Mouse (Mus musculus): ENCODE measurements around the gene Smok2a. TPM values are rescaled to one million over a fixed set of nuclear protein-coding genes. Genes with fewer than 3 reads are reported as not detected.
"Not testable (repeated sequence)": the region's sequence is repeated elsewhere in the genome, so short reads cannot be mapped to it uniquely, and the experiment has no call there.

Smok2a gene
- polyA plus RNA-seq (2012; rRNA removed) (not detected in 2 replicates), polyA plus RNA-seq (2014; fragmentation: Nextera tagmentation; extraction: Ambion mirVana) (not detected in 2 replicates)

GRCm38 (mm10) chr17:13220888-13221287, at the start of gene Smok2a:
TSS of gene Smok2a (plus strand) at chr17:13221188.
- H3K27me3 ChIP-seq (ENCODE audit: control insufficient read depth, insufficient read depth, low read length): no peaks in the 10 kb centered on the region
- no peaks in the 10 kb centered on the region for H3K4me1 ChIP-seq (replicated peaks; ENCODE audit: control insufficient read depth in 2 of 2, insufficient read depth in 2 of 2, low read length in 1 of 2)
- no peak for ATAC-seq (ENCODE audit: insufficient read depth)
- no peak within 1 kb of the TSS for H3K4me3 ChIP-seq (ENCODE audit: insufficient read depth in 1 of 2, low read depth in 2 of 2, low read length in 2 of 2)
- H3K9me3 ChIP-seq (ENCODE audit: control insufficient read depth, low read length): peaks cover 23% of the 10 kb centered on the region
- no peak for TF ChIP-seq CTCF (IDR thresholded peaks at IDR 0.05; ENCODE audit: low read depth)
- no peak for TF ChIP-seq EP300 (IDR thresholded peaks at IDR 0.05; ENCODE audit: low read depth)
- H3K27ac ChIP-seq: no peak within 1 kb of the TSS
- H3K9ac ChIP-seq (replicated peaks): no peak within 1 kb of the TSS
- 60% methylated on average over 3 of the region's 3 CpGs for WGBS (ENCODE audit: insufficient replicate concordance)
- H3K36me3 ChIP-seq (replicated peaks; ENCODE audit: control insufficient read depth, insufficient read depth, low read depth): no peaks in the 10 kb centered on the region
- DNase-seq (ENCODE audit: low read depth in 3 of 3, low spot score in 3 of 3): no peak
- H3K4me2 ChIP-seq (ENCODE audit: low read depth): no peak within 1 kb of the TSS

DNA sequence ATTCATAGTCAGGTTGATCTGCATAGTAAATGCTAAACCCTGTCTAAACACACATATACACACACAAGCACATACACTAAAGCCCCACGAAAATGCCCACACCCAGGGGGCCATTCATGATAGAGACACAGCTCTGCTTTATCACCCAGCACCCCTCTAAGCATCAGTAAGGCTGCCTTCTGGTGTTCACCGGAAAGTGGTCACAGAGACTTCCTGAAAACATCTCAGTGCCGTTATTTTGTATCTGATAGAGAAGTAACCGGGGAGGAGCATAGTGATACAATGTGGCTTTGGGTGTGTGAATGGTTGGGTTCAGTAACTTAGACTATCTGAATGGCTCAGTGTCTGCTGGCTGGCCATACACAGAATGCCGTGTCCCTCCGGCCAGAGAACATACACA, 47.4 kb upstream of the Smok2a start:
- not testable (repeated sequence) for H3K27ac ChIP-seq; ATAC-seq (ENCODE audit: insufficient read depth); H3K9ac ChIP-seq (replicated peaks); DNase-seq (ENCODE audit: low read depth in 3 of 3, low spot score in 3 of 3); H3K9me3 ChIP-seq (ENCODE audit: control insufficient read depth, low read length); H3K4me1 ChIP-seq (replicated peaks; ENCODE audit: control insufficient read depth in 2 of 2, insufficient read depth in 2 of 2, low read length in 1 of 2); H3K36me3 ChIP-seq (replicated peaks; ENCODE audit: control insufficient read depth, insufficient read depth, low read depth); H3K27me3 ChIP-seq (ENCODE audit: control insufficient read depth, insufficient read depth, low read length); H3K4me2 ChIP-seq (ENCODE audit: low read depth); H3K4me3 ChIP-seq (ENCODE audit: insufficient read depth in 1 of 2, low read depth in 2 of 2, low read length in 2 of 2)
- 58% methylated on average over 6 of the region's 6 CpGs for WGBS (ENCODE audit: insufficient replicate concordance)

DNA sequence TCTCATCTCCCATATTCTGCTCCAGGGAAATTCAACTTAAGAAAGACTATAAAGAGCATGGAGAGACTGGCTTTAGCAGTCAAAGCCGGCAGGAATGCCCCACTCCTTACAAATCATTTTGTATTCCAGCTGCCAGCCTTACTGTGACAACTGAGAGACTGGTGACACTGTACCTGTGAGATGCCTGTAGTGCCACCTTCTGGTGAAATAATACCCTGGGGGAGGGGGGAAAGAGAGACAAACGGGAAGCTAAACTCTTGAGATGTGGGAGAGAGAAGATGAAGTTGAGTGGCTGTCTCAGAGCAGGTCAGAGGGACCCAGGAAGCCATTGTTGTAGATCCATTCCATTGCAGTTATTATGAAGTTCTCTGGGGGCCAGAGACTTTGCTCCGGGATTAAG, 47.0 kb upstream of the Smok2a start:
- H3K9me3 ChIP-seq (ENCODE audit: control insufficient read depth, low read length); DNase-seq (ENCODE audit: low read depth in 3 of 3, low spot score in 3 of 3); H3K4me3 ChIP-seq (ENCODE audit: insufficient read depth in 1 of 2, low read depth in 2 of 2, low read length in 2 of 2); H3K9ac ChIP-seq (replicated peaks); H3K4me2 ChIP-seq (ENCODE audit: low read depth); H3K27ac ChIP-seq; H3K36me3 ChIP-seq (replicated peaks; ENCODE audit: control insufficient read depth, insufficient read depth, low read depth); H3K4me1 ChIP-seq (replicated peaks; ENCODE audit: control insufficient read depth in 2 of 2, insufficient read depth in 2 of 2, low read length in 1 of 2); H3K27me3 ChIP-seq (ENCODE audit: control insufficient read depth, insufficient read depth, low read length); ATAC-seq (ENCODE audit: insufficient read depth): not testable (repeated sequence)
- WGBS (ENCODE audit: insufficient replicate concordance): 39% methylated on average over 1 of the region's 3 CpGs

DNA sequence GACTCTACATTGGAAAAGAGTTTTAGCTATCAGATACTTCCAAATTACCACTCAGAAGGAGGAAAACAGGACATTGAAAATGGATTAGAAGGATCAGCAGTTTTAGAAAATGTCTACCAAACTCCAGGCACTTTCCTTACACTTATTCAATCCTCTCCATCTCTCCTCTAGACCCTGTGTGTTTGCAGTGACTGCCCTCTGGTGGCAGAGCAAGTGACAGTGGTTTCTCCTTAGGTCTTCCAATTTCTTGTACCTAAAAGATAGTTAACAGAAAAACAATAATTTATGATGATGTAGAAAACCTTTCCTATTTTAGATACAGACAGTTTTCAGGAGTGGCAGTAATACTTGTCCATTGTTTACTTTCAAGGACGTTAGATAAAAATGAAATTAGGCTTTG, 45.4 kb upstream of the Smok2a start:
- H3K4me3 ChIP-seq (ENCODE audit: insufficient read depth in 1 of 2, low read depth in 2 of 2, low read length in 2 of 2); H3K27me3 ChIP-seq (ENCODE audit: control insufficient read depth, insufficient read depth, low read length); H3K4me1 ChIP-seq (replicated peaks; ENCODE audit: control insufficient read depth in 2 of 2, insufficient read depth in 2 of 2, low read length in 1 of 2); DNase-seq (ENCODE audit: low read depth in 3 of 3, low spot score in 3 of 3); H3K9ac ChIP-seq (replicated peaks); H3K9me3 ChIP-seq (ENCODE audit: control insufficient read depth, low read length); H3K36me3 ChIP-seq (replicated peaks; ENCODE audit: control insufficient read depth, insufficient read depth, low read depth); ATAC-seq (ENCODE audit: insufficient read depth); H3K4me2 ChIP-seq (ENCODE audit: low read depth); H3K27ac ChIP-seq: not testable (repeated sequence)
- no CpG with 5 or more reads among the region's 1 CpGs for WGBS (ENCODE audit: insufficient replicate concordance)

DNA sequence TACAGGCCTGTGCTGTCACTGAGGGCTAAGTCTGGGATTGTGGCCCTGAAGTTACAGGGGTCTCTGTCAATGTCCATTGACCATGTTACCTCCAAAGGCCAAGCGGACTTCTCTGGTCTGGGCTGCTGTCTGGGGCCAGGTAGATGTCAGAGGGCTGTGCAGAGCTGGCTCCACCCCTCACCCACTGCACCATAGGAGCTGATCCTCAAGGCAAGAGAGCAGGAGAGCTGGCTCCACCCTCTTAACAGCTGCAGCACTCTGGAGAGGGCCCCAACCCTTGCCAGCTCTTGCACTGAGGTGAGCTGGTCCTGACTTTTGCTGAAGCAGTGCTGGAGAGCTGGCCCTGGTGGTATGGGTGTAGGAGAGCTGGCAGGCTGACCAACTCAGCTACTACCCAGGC, 43.2 kb upstream of the Smok2a start:
- H3K4me3 ChIP-seq (ENCODE audit: insufficient read depth in 1 of 2, low read depth in 2 of 2, low read length in 2 of 2); H3K4me2 ChIP-seq (ENCODE audit: low read depth); H3K9me3 ChIP-seq (ENCODE audit: control insufficient read depth, low read length); H3K9ac ChIP-seq (replicated peaks); ATAC-seq (ENCODE audit: insufficient read depth); H3K36me3 ChIP-seq (replicated peaks; ENCODE audit: control insufficient read depth, insufficient read depth, low read depth); H3K27me3 ChIP-seq (ENCODE audit: control insufficient read depth, insufficient read depth, low read length); DNase-seq (ENCODE audit: low read depth in 3 of 3, low spot score in 3 of 3); H3K27ac ChIP-seq; H3K4me1 ChIP-seq (replicated peaks; ENCODE audit: control insufficient read depth in 2 of 2, insufficient read depth in 2 of 2, low read length in 1 of 2): not testable (repeated sequence)
- WGBS (ENCODE audit: insufficient replicate concordance): 44% methylated on average over 1 of the region's 1 CpGs

DNA sequence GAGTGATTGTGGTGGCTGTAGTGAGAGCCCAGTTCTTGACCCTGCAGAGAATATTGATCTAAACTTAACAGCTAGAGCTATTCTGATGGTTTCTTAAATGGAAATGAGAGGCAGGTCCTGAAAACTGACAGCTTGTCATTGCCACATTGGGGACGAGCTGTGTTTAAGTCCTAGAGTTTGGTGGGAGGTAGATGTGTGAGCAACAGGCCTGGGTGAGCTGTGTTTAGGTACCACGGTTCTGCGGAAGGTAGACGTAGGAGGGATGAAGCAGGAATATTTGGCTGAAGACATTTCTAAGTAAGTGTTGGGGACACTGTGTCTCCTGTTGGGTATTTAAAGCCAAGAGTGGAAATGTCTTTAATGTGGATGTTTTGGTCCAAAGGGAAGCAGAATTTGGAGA, 42.0 kb upstream of the Smok2a start:
- not testable (repeated sequence) for H3K36me3 ChIP-seq (replicated peaks; ENCODE audit: control insufficient read depth, insufficient read depth, low read depth); DNase-seq (ENCODE audit: low read depth in 3 of 3, low spot score in 3 of 3); ATAC-seq (ENCODE audit: insufficient read depth); H3K4me2 ChIP-seq (ENCODE audit: low read depth); H3K9ac ChIP-seq (replicated peaks); H3K27ac ChIP-seq; H3K4me3 ChIP-seq (ENCODE audit: insufficient read depth in 1 of 2, low read depth in 2 of 2, low read length in 2 of 2); H3K27me3 ChIP-seq (ENCODE audit: control insufficient read depth, insufficient read depth, low read length); H3K4me1 ChIP-seq (replicated peaks; ENCODE audit: control insufficient read depth in 2 of 2, insufficient read depth in 2 of 2, low read length in 1 of 2); H3K9me3 ChIP-seq (ENCODE audit: control insufficient read depth, low read length)
- WGBS (ENCODE audit: insufficient replicate concordance): 66% methylated on average over 4 of the region's 4 CpGs

GRCm38 (mm10) chr17:13180491-13180890, 40.5 kb upstream of the Smok2a start:
- not testable (repeated sequence) for H3K4me1 ChIP-seq (replicated peaks; ENCODE audit: control insufficient read depth in 2 of 2, insufficient read depth in 2 of 2, low read length in 1 of 2); H3K27ac ChIP-seq; H3K9ac ChIP-seq (replicated peaks); ATAC-seq (ENCODE audit: insufficient read depth); H3K9me3 ChIP-seq (ENCODE audit: control insufficient read depth, low read length); H3K27me3 ChIP-seq (ENCODE audit: control insufficient read depth, insufficient read depth, low read length); H3K4me2 ChIP-seq (ENCODE audit: low read depth); H3K36me3 ChIP-seq (replicated peaks; ENCODE audit: control insufficient read depth, insufficient read depth, low read depth); DNase-seq (ENCODE audit: low read depth in 3 of 3, low spot score in 3 of 3); H3K4me3 ChIP-seq (ENCODE audit: insufficient read depth in 1 of 2, low read depth in 2 of 2, low read length in 2 of 2)
- 76% methylated on average over 5 of the region's 5 CpGs for WGBS (ENCODE audit: insufficient replicate concordance)

- H3K9me3 ChIP-seq (ENCODE audit: control insufficient read depth, low read length); ATAC-seq (ENCODE audit: insufficient read depth); DNase-seq (ENCODE audit: low read depth in 3 of 3, low spot score in 3 of 3): not testable (repeated sequence)
Measured at GRCm38 (mm10) chr17:13182712-13183111, 38.3 kb upstream of the Smok2a start.

More at GRCm38 (mm10) chr17:13182712-13183111, 38.3 kb upstream of the Smok2a start:
- not testable (repeated sequence) for H3K27me3 ChIP-seq (ENCODE audit: control insufficient read depth, insufficient read depth, low read length); H3K36me3 ChIP-seq (replicated peaks; ENCODE audit: control insufficient read depth, insufficient read depth, low read depth); H3K4me1 ChIP-seq (replicated peaks; ENCODE audit: control insufficient read depth in 2 of 2, insufficient read depth in 2 of 2, low read length in 1 of 2); H3K4me3 ChIP-seq (ENCODE audit: insufficient read depth in 1 of 2, low read depth in 2 of 2, low read length in 2 of 2); H3K27ac ChIP-seq; H3K4me2 ChIP-seq (ENCODE audit: low read depth); H3K9ac ChIP-seq (replicated peaks)
- WGBS (ENCODE audit: insufficient replicate concordance): 29% methylated on average over 2 of the region's 4 CpGs

All from liver, embryonic 14.5 days (tissue).